Mouse (Mus musculus): ENCODE data around the gene Ttyh2. TPM values are rescaled to one million over a fixed set of nuclear protein-coding genes. Genes with fewer than 3 reads are reported as not detected.

Gene Ttyh2
- polyA plus RNA-seq, 1 experiment, result 34.4 TPM

- TF ChIP-seq POLR2A (IDR thresholded peaks at IDR 0.05; ENCODE audit: low read depth, low read length), result no peak
- TF ChIP-seq CTCF (conservative IDR thresholded peaks at IDR 0.05; ENCODE audit: insufficient read depth, insufficient read length, low read depth, low read length), result no peak
- H3K27ac ChIP-seq (ENCODE audit: insufficient read depth, low read depth, low read length), result no peak overlapping the region
- H3K27me3 ChIP-seq (replicated peaks; ENCODE audit: control insufficient read depth, insufficient read depth, low read length), result no peaks in the 10 kb centered on the region
- WGBS, result 86% methylated on average over 8 of the region's 8 CpGs
- peaks cover 2% of the 10 kb centered on the region; the same call in 1 of the 2 replicates for H3K4me1 ChIP-seq (ENCODE audit: control insufficient read depth, insufficient read depth, low read length)
- DNase-seq, result no peak
- no peaks in the 10 kb centered on the region for H3K36me3 ChIP-seq (ENCODE audit: control insufficient read depth, insufficient read depth, low read length)
- no peak overlapping the region for H3K4me3 ChIP-seq (ENCODE audit: insufficient read depth, low read depth, low read length)
Measured at GRCm38 (mm10) chr11:114722438-114722837, 47.2 kb downstream of the Ttyh2 start.

GRCm38 (mm10) chr11:114723030-114723429 lies 47.8 kb downstream of the Ttyh2 start:
- H3K4me1 ChIP-seq (ENCODE audit: control insufficient read depth, insufficient read depth, low read length), result peaks cover 3% of the 10 kb centered on the region; the same call in 1 of the 2 replicates
- WGBS, result 73% methylated on average over 13 of the region's 13 CpGs
- H3K27me3 ChIP-seq (replicated peaks; ENCODE audit: control insufficient read depth, insufficient read depth, low read length), result no peaks in the 10 kb centered on the region
- no peak for DNase-seq
- no peak overlapping the region for H3K27ac ChIP-seq (ENCODE audit: insufficient read depth, low read depth, low read length)
- no peak overlapping the region for H3K4me3 ChIP-seq (ENCODE audit: insufficient read depth, low read depth, low read length)
- no peak for TF ChIP-seq POLR2A (IDR thresholded peaks at IDR 0.05; ENCODE audit: low read depth, low read length)
- TF ChIP-seq CTCF (conservative IDR thresholded peaks at IDR 0.05; ENCODE audit: insufficient read depth, insufficient read length, low read depth, low read length), result no peak
- no peaks in the 10 kb centered on the region for H3K36me3 ChIP-seq (ENCODE audit: control insufficient read depth, insufficient read depth, low read length)

GRCm38 (mm10) chr11:114724787-114725590 lies 49.8 kb downstream of the Ttyh2 start:
- H3K4me1 ChIP-seq (ENCODE audit: control insufficient read depth, insufficient read depth, low read length), result peaks cover 3% of the 10 kb centered on the region; the same call in 1 of the 2 replicates
- no peak overlapping the region for H3K4me3 ChIP-seq (ENCODE audit: insufficient read depth, low read depth, low read length)
- no peaks in the 10 kb centered on the region for H3K27me3 ChIP-seq (replicated peaks; ENCODE audit: control insufficient read depth, insufficient read depth, low read length)
- DNase-seq, result no peak
- 45% methylated on average over 11 of the region's 11 CpGs for WGBS
- H3K36me3 ChIP-seq (ENCODE audit: control insufficient read depth, insufficient read depth, low read length), result no peaks in the 10 kb centered on the region
- H3K27ac ChIP-seq (ENCODE audit: insufficient read depth, low read depth, low read length), result no peak overlapping the region
- no peak for TF ChIP-seq POLR2A (IDR thresholded peaks at IDR 0.05; ENCODE audit: low read depth, low read length)
- no peak for TF ChIP-seq CTCF (conservative IDR thresholded peaks at IDR 0.05; ENCODE audit: insufficient read depth, insufficient read length, low read depth, low read length)

GRCm38 (mm10) chr11:114726965-114727825 lies 52.0 kb downstream of the Ttyh2 start, which contains the start of gene Dnaic2:
TSS of gene Dnaic2 (plus strand) at chr11:114727408.
- H3K27ac ChIP-seq (ENCODE audit: insufficient read depth, low read depth, low read length), result no peak within 1 kb of the TSS
- peak within 1 kb of the TSS; percentile 19 for H3K4me3 ChIP-seq (ENCODE audit: insufficient read depth, low read depth, low read length)
- WGBS, result 7% methylated on average over 34 of the region's 34 CpGs
- H3K36me3 ChIP-seq (ENCODE audit: control insufficient read depth, insufficient read depth, low read length), result no peaks in the 10 kb centered on the region
- H3K27me3 ChIP-seq (replicated peaks; ENCODE audit: control insufficient read depth, insufficient read depth, low read length), result no peaks in the 10 kb centered on the region
- DNase-seq, result peak; percentile 74
- peaks cover 3% of the 10 kb centered on the region; the same call in 1 of the 2 replicates for H3K4me1 ChIP-seq (ENCODE audit: control insufficient read depth, insufficient read depth, low read length)
- no peak for TF ChIP-seq CTCF (conservative IDR thresholded peaks at IDR 0.05; ENCODE audit: insufficient read depth, insufficient read length, low read depth, low read length)

DNA sequence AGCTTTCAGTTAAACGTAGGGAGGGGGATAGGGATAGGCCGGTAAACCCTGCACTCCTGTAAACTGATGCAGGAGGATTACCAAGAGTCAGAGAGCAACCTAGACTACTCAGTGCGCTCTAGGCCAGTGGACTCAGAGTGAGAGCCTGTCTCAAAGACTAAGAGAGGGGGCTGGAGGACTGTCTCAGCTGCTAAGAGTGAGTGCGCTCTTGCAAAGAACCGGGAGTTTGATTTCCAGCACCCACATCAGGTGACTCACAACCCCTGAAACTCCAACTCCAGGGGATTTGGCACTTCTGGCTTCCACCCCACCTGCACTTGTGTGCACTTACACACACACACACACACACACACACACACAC lies 52.6 kb downstream of the Ttyh2 start:
- Histone ChIP-seq H3K27me3 (replicated peaks; ENCODE audit: control insufficient read depth, insufficient read depth, low read length) (no peaks in the 10 kb centered on the region), H3K4me1 (ENCODE audit: control insufficient read depth, insufficient read depth, low read length) (peaks cover 3% of the 10 kb centered on the region; the same call in 1 of the 2 replicates), H3K27ac (ENCODE audit: insufficient read depth, low read depth, low read length) (no peak overlapping the region), H3K36me3 (ENCODE audit: control insufficient read depth, insufficient read depth, low read length) (no peaks in the 10 kb centered on the region), H3K4me3 (ENCODE audit: insufficient read depth, low read depth, low read length) (no peak overlapping the region)
- 40% methylated on average over 5 of the region's 5 CpGs for WGBS
- DNase-seq, result no peak
- TF ChIP-seq POLR2A (IDR thresholded peaks at IDR 0.05; ENCODE audit: low read depth, low read length), result no peak
- no peak for TF ChIP-seq CTCF (conservative IDR thresholded peaks at IDR 0.05; ENCODE audit: insufficient read depth, insufficient read length, low read depth, low read length)

GRCm38 (mm10) chr11:114728333-114728732 lies 53.1 kb downstream of the Ttyh2 start:
- TF ChIP-seq CTCF (conservative IDR thresholded peaks at IDR 0.05; ENCODE audit: insufficient read depth, insufficient read length, low read depth, low read length) (no peak), POLR2A (IDR thresholded peaks at IDR 0.05; ENCODE audit: low read depth, low read length) (no peak)
- no peak for DNase-seq
- Histone ChIP-seq H3K27me3 (replicated peaks; ENCODE audit: control insufficient read depth, insufficient read depth, low read length) (no peaks in the 10 kb centered on the region), H3K27ac (ENCODE audit: insufficient read depth, low read depth, low read length) (no peak overlapping the region), H3K4me1 (ENCODE audit: control insufficient read depth, insufficient read depth, low read length) (peaks cover 3% of the 10 kb centered on the region; the same call in 1 of the 2 replicates), H3K36me3 (ENCODE audit: control insufficient read depth, insufficient read depth, low read length) (no peaks in the 10 kb centered on the region), H3K4me3 (ENCODE audit: insufficient read depth, low read depth, low read length) (no peak overlapping the region)
- WGBS, result 55% methylated on average over 5 of the region's 5 CpGs

Data from kidney, adult 2 months (tissue).